Mouse (Mus musculus) lung, postnatal 0 days (tissue): Measurements from ENCODE around the gene Hoxa1.

Experiments
- CTCF ChIP-seq: IDR thresholded peaks from 2 replicates; pipeline ENCODE4 v1.5.1; 2016; ENCODE audit warnings: antibody characterized with exemption, mild to moderate bottlenecking
- EP300 ChIP-seq: IDR thresholded peaks from 2 replicates; pipeline ENCODE4 v1.6.1; 2016; ENCODE audit warnings: antibody characterized with exemption, mild to moderate bottlenecking, control low read depth

- no peak for TF ChIP-seq CTCF
- TF ChIP-seq EP300, result no peak
Observed at GRCm38 (mm10) chr6:52207684-52207976, 49.5 kb upstream of the Hoxa1 start.
